Mouse (Mus musculus): Measurements from ENCODE around the gene Pm20d1. TPM values are rescaled to one million over a fixed set of nuclear protein-coding genes. Genes with fewer than 3 reads are reported as not detected.

Pm20d1 gene
- polyA plus RNA-seq, 1 experiment from 2014 or later: 0.46 TPM

Other genes starting within 250 kb of the Pm20d1 start
- not detected in 2 replicates for gene Avpr1b, start 198.1 kb upstream of the Pm20d1 start, polyA plus RNA-seq (2015; fragmentation: Nextera tagmentation; extraction: Ambion mirVana)
- not detected in 2 replicates for gene Ctse, start 159.1 kb upstream of the Pm20d1 start, polyA plus RNA-seq (2015; fragmentation: Nextera tagmentation; extraction: Ambion mirVana)
- gene Rab7b, start 108.7 kb upstream of the Pm20d1 start, polyA plus RNA-seq (2015; fragmentation: Nextera tagmentation; extraction: Ambion mirVana): 0.68 and 0.87 TPM in 2 replicates
- 0.04 TPM in 2 replicates for gene Slc26a9, start 53.4 kb upstream of the Pm20d1 start, polyA plus RNA-seq (2015; fragmentation: Nextera tagmentation; extraction: Ambion mirVana)
- gene Slc41a1, start 30.1 kb downstream of the Pm20d1 start, polyA plus RNA-seq (2015; fragmentation: Nextera tagmentation; extraction: Ambion mirVana): 17.7 and 18.2 TPM in 2 replicates
- 6.7 and 7.6 TPM in 2 replicates for gene Rab29, start 69.8 kb downstream of the Pm20d1 start, polyA plus RNA-seq (2015; fragmentation: Nextera tagmentation; extraction: Ambion mirVana)
- 50.1 and 53.6 TPM in 2 replicates for gene Nucks1, start 113.2 kb downstream of the Pm20d1 start, polyA plus RNA-seq (2015; fragmentation: Nextera tagmentation; extraction: Ambion mirVana)
- gene Slc45a3, start 165.6 kb downstream of the Pm20d1 start, polyA plus RNA-seq (2015; fragmentation: Nextera tagmentation; extraction: Ambion mirVana): 2.3 and 2.7 TPM in 2 replicates
- 8.1 and 8.7 TPM in 2 replicates for gene Elk4, start 210.2 kb downstream of the Pm20d1 start, polyA plus RNA-seq (2015; fragmentation: Nextera tagmentation; extraction: Ambion mirVana)